Mouse (Mus musculus): Measurements from ENCODE around the gene Lrrc15.

- TF ChIP-seq POLR2A (IDR thresholded peaks at IDR 0.05; ENCODE audit: borderline replicate concordance, low read depth, low read length) (no peak), CTCF (IDR thresholded peaks at IDR 0.05; ENCODE audit: low read depth, low read length) (no peak)
Observed at GRCm38 (mm10) chr16:30306102-30306501, 23.0 kb upstream of the Lrrc15 start.
